Mouse (Mus musculus) MEL (cell line): Measurements from ENCODE around the gene 1110008P14Rik.

Experiments
- CTCF ChIP-seq, 3 experiments: IDR thresholded peaks in 2 of 3; conservative IDR thresholded peaks in 1 of 3; 2 replicates each; pipeline ENCODE4 v1.5.1; 2011 to 2012; ENCODE audit warnings: low read length in 3 of 3, low read depth in 2 of 3, mild to moderate bottlenecking in 2 of 3, improper control_type of control experiment in 1 of 3, inconsistent platforms in 1 of 3, mixed read lengths in 1 of 3, moderate library complexity in 1 of 3; ENCODE audit not compliant: control insufficient read depth in 1 of 3, insufficient read depth in 1 of 3, poor library complexity in 1 of 3, severe bottlenecking in 1 of 3
- TBP ChIP-seq: IDR thresholded peaks from 2 replicates; pipeline ENCODE4 v1.8.0; 2011; ENCODE audit warnings: low read depth, low read length, improper control_type of control experiment

DNA sequence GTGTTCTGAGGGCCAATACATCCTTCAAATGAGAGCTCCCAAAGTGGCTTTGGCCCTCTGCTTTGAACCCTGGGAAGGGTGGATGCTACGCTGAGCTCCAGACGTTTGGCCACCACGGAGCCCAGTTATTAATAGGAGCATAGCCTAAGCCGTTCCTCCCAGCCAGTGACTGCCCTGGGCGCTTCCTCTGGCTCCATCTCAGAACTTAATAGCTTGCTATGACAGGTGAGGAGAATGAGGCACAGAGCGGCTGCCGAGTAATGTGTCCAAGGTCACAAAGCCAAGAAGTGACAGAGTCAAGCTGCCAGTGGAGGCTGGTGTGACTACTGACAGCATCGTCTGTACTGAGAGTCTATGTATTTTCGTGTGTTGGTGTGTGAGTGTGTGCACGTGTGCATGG lies 25.5 kb downstream of the 1110008P14Rik start:
- TF ChIP-seq CTCF (IDR thresholded peaks at IDR 0.05 in 2 of 3, conservative IDR thresholded peaks at IDR 0.05 in 1 of 3; ENCODE audit: control insufficient read depth in 1 of 3, insufficient read depth in 1 of 3, low read depth in 2 of 3, low read length in 3 of 3, poor library complexity in 1 of 3, severe bottlenecking in 1 of 3) (no peak), TBP (no peak)
